Mouse (Mus musculus) MEL (cell line): ENCODE data around the gene Tulp1.

Experiments
- HCFC1 ChIP-seq: IDR thresholded peaks from 2 replicates; pipeline ENCODE4 v1.6.1; 2012; ENCODE audit warnings: low read depth, mild to moderate bottlenecking, inconsistent platforms, low read length, improper control_type of control experiment, moderate library complexity
- MAFK ChIP-seq: IDR thresholded peaks from 2 replicates; pipeline ENCODE4 v1.6.1; 2011; ENCODE audit warnings: low read depth, mild to moderate bottlenecking, low read length, improper control_type of control experiment, borderline replicate concordance
- MAX ChIP-seq: IDR thresholded peaks from 2 replicates; pipeline ENCODE4 v1.6.1; 2011; ENCODE audit warnings: low read length, improper control_type of control experiment
- MXI1 ChIP-seq: IDR thresholded peaks from 2 replicates; pipeline ENCODE4 v1.6.1; 2011; ENCODE audit warnings: mild to moderate bottlenecking, low read depth, low read length, improper control_type of control experiment
- RAD21 ChIP-seq: IDR thresholded peaks from 2 replicates; pipeline ENCODE4 v1.6.1; 2011; ENCODE audit warnings: mild to moderate bottlenecking, low read depth, low read length, improper control_type of control experiment

GRCm38 (mm10) chr17:28349264-28349880 lies 15.7 kb downstream of the Tulp1 start:
- TF ChIP-seq MAFK (no peak), HCFC1 (no peak), MAX (no peak), MXI1 (no peak), RAD21 (no peak)
